Mouse (Mus musculus): ENCODE data around the gene She. TPM values are rescaled to one million over a fixed set of nuclear protein-coding genes. Genes with fewer than 3 reads are reported as not detected.

She gene
- polyA plus RNA-seq, 1 experiment from 2014 or later = 3.1 TPM

GRCm38 (mm10) chr3:89875781-89876180 is 44.6 kb downstream of the She start:
- H3K36me3 ChIP-seq (ENCODE audit: control insufficient read depth, insufficient read depth, low read length) = no peaks in the 10 kb centered on the region
- H3K4me2 ChIP-seq (ENCODE audit: low read depth, severe bottlenecking) = no peak overlapping the region
- 85% methylated on average over 8 of the region's 8 CpGs for WGBS
- H3K27me3 ChIP-seq (ENCODE audit: control insufficient read depth, insufficient read depth, low read length) = no peaks in the 10 kb centered on the region
- no peaks in the 10 kb centered on the region for H3K9me3 ChIP-seq (ENCODE audit: control insufficient read depth, low read length)
- no peak overlapping the region for H3K9ac ChIP-seq (ENCODE audit: low read length)
- no peak for ATAC-seq (ENCODE audit: insufficient number of reproducible peaks, low FRiP score, low TSS enrichment, low read depth)
- H3K4me3 ChIP-seq (ENCODE audit: low read depth, low read length) = no peak overlapping the region
- no peaks in the 10 kb centered on the region for H3K4me1 ChIP-seq (ENCODE audit: control insufficient read depth, insufficient read depth, low read length)
- no peak for DNase-seq (ENCODE audit: low spot score)
- no peak overlapping the region for H3K27ac ChIP-seq (replicated peaks; ENCODE audit: low read depth, low read length)

- WGBS = 83% methylated on average over 4 of the region's 4 CpGs
Observed at GRCm38 (mm10) chr3:89876469-89876868, 45.3 kb downstream of the She start.

GRCm38 (mm10) chr3:89877129-89877528 is 46.0 kb downstream of the She start:
- WGBS = 86% methylated on average over 8 of the region's 8 CpGs

More at GRCm38 (mm10) chr3:89876469-89876868, 45.3 kb downstream of the She start:
- no peak overlapping the region for H3K4me2 ChIP-seq (ENCODE audit: low read depth, severe bottlenecking)
- DNase-seq (ENCODE audit: low spot score) (no peak), ATAC-seq (ENCODE audit: insufficient number of reproducible peaks, low FRiP score, low TSS enrichment, low read depth) (no peak)
- H3K27ac ChIP-seq (replicated peaks; ENCODE audit: low read depth, low read length) = no peak overlapping the region
- no peaks in the 10 kb centered on the region for H3K36me3 ChIP-seq (ENCODE audit: control insufficient read depth, insufficient read depth, low read length)
- H3K27me3 ChIP-seq (ENCODE audit: control insufficient read depth, insufficient read depth, low read length) = no peaks in the 10 kb centered on the region
- no peaks in the 10 kb centered on the region for H3K4me1 ChIP-seq (ENCODE audit: control insufficient read depth, insufficient read depth, low read length)
- no peak overlapping the region for H3K9ac ChIP-seq (ENCODE audit: low read length)
- no peak overlapping the region for H3K4me3 ChIP-seq (ENCODE audit: low read depth, low read length)
- no peaks in the 10 kb centered on the region for H3K9me3 ChIP-seq (ENCODE audit: control insufficient read depth, low read length)

GRCm38 (mm10) chr3:89878456-89878855 is 47.3 kb downstream of the She start:
- WGBS = 58% methylated on average over 3 of the region's 3 CpGs
- H3K9me3 ChIP-seq (ENCODE audit: control insufficient read depth, low read length) = no peaks in the 10 kb centered on the region
- no peaks in the 10 kb centered on the region for H3K27me3 ChIP-seq (ENCODE audit: control insufficient read depth, insufficient read depth, low read length)
- no peaks in the 10 kb centered on the region for H3K36me3 ChIP-seq (ENCODE audit: control insufficient read depth, insufficient read depth, low read length)
- no peak overlapping the region for H3K4me2 ChIP-seq (ENCODE audit: low read depth, severe bottlenecking)
- no peaks in the 10 kb centered on the region for H3K4me1 ChIP-seq (ENCODE audit: control insufficient read depth, insufficient read depth, low read length)
- H3K9ac ChIP-seq (ENCODE audit: low read length) = no peak overlapping the region
- DNase-seq (ENCODE audit: low spot score) = no peak
- ATAC-seq (ENCODE audit: insufficient number of reproducible peaks, low FRiP score, low TSS enrichment, low read depth) = no peak
- no peak overlapping the region for H3K27ac ChIP-seq (replicated peaks; ENCODE audit: low read depth, low read length)
- H3K4me3 ChIP-seq (ENCODE audit: low read depth, low read length) = no peak overlapping the region

More at GRCm38 (mm10) chr3:89877129-89877528, 46.0 kb downstream of the She start:
- ATAC-seq (ENCODE audit: insufficient number of reproducible peaks, low FRiP score, low TSS enrichment, low read depth) (no peak), DNase-seq (ENCODE audit: low spot score) (no peak)
- H3K4me1 ChIP-seq (ENCODE audit: control insufficient read depth, insufficient read depth, low read length) = no peaks in the 10 kb centered on the region
- no peak overlapping the region for H3K4me2 ChIP-seq (ENCODE audit: low read depth, severe bottlenecking)
- H3K4me3 ChIP-seq (ENCODE audit: low read depth, low read length) = no peak overlapping the region
- no peaks in the 10 kb centered on the region for H3K9me3 ChIP-seq (ENCODE audit: control insufficient read depth, low read length)
- no peak overlapping the region for H3K9ac ChIP-seq (ENCODE audit: low read length)
- no peak overlapping the region for H3K27ac ChIP-seq (replicated peaks; ENCODE audit: low read depth, low read length)
- H3K27me3 ChIP-seq (ENCODE audit: control insufficient read depth, insufficient read depth, low read length) = no peaks in the 10 kb centered on the region
- H3K36me3 ChIP-seq (ENCODE audit: control insufficient read depth, insufficient read depth, low read length) = no peaks in the 10 kb centered on the region

GRCm38 (mm10) chr3:89879326-89879725 is 48.2 kb downstream of the She start:
- Histone ChIP-seq H3K4me1 (ENCODE audit: control insufficient read depth, insufficient read depth, low read length) (no peaks in the 10 kb centered on the region), H3K4me3 (ENCODE audit: low read depth, low read length) (no peak overlapping the region), H3K4me2 (ENCODE audit: low read depth, severe bottlenecking) (no peak overlapping the region), H3K9ac (ENCODE audit: low read length) (no peak overlapping the region), H3K27ac (replicated peaks; ENCODE audit: low read depth, low read length) (no peak overlapping the region), H3K36me3 (ENCODE audit: control insufficient read depth, insufficient read depth, low read length) (no peaks in the 10 kb centered on the region), H3K27me3 (ENCODE audit: control insufficient read depth, insufficient read depth, low read length) (no peaks in the 10 kb centered on the region), H3K9me3 (ENCODE audit: control insufficient read depth, low read length) (no peaks in the 10 kb centered on the region)
- no peak for ATAC-seq (ENCODE audit: insufficient number of reproducible peaks, low FRiP score, low TSS enrichment, low read depth)
- WGBS = 69% methylated on average over 3 of the region's 3 CpGs
- DNase-seq (ENCODE audit: low spot score) = no peak

GRCm38 (mm10) chr3:89880036-89880851 is 49.1 kb downstream of the She start:
- no peaks in the 10 kb centered on the region for H3K36me3 ChIP-seq (ENCODE audit: control insufficient read depth, insufficient read depth, low read length)
- ATAC-seq (ENCODE audit: insufficient number of reproducible peaks, low FRiP score, low TSS enrichment, low read depth) = no peak
- H3K4me3 ChIP-seq (ENCODE audit: low read depth, low read length) = no peak overlapping the region
- H3K4me2 ChIP-seq (ENCODE audit: low read depth, severe bottlenecking) = no peak overlapping the region
- H3K9me3 ChIP-seq (ENCODE audit: control insufficient read depth, low read length) = no peaks in the 10 kb centered on the region
- no peak overlapping the region for H3K9ac ChIP-seq (ENCODE audit: low read length)
- no peaks in the 10 kb centered on the region for H3K4me1 ChIP-seq (ENCODE audit: control insufficient read depth, insufficient read depth, low read length)
- H3K27me3 ChIP-seq (ENCODE audit: control insufficient read depth, insufficient read depth, low read length) = no peaks in the 10 kb centered on the region
- no peak for DNase-seq (ENCODE audit: low spot score)
- no peak overlapping the region for H3K27ac ChIP-seq (replicated peaks; ENCODE audit: low read depth, low read length)
- WGBS = 77% methylated on average over 5 of the region's 5 CpGs

- 75% methylated on average over 8 of the region's 8 CpGs for WGBS
- DNase-seq (ENCODE audit: low spot score) = no peak
- Histone ChIP-seq H3K9me3 (ENCODE audit: control insufficient read depth, low read length) (no peaks in the 10 kb centered on the region), H3K27ac (replicated peaks; ENCODE audit: low read depth, low read length) (no peak overlapping the region), H3K36me3 (ENCODE audit: control insufficient read depth, insufficient read depth, low read length) (no peaks in the 10 kb centered on the region), H3K9ac (ENCODE audit: low read length) (no peak overlapping the region), H3K4me2 (ENCODE audit: low read depth, severe bottlenecking) (no peak overlapping the region), H3K4me3 (ENCODE audit: low read depth, low read length) (no peak overlapping the region), H3K27me3 (ENCODE audit: control insufficient read depth, insufficient read depth, low read length) (no peaks in the 10 kb centered on the region), H3K4me1 (ENCODE audit: control insufficient read depth, insufficient read depth, low read length) (no peaks in the 10 kb centered on the region)
- no peak for ATAC-seq (ENCODE audit: insufficient number of reproducible peaks, low FRiP score, low TSS enrichment, low read depth)
Observed at GRCm38 (mm10) chr3:89882556-89883181, 51.5 kb downstream of the She start.

GRCm38 (mm10) chr3:89883582-89884041 is 52.4 kb downstream of the She start:
- H3K36me3 ChIP-seq (ENCODE audit: control insufficient read depth, insufficient read depth, low read length) = no peaks in the 10 kb centered on the region
- H3K4me1 ChIP-seq (ENCODE audit: control insufficient read depth, insufficient read depth, low read length) = no peaks in the 10 kb centered on the region
- WGBS = 83% methylated on average over 4 of the region's 4 CpGs
- DNase-seq (ENCODE audit: low spot score) = no peak
- H3K27ac ChIP-seq (replicated peaks; ENCODE audit: low read depth, low read length) = no peak overlapping the region
- no peak overlapping the region for H3K4me2 ChIP-seq (ENCODE audit: low read depth, severe bottlenecking)
- no peaks in the 10 kb centered on the region for H3K9me3 ChIP-seq (ENCODE audit: control insufficient read depth, low read length)
- no peak overlapping the region for H3K4me3 ChIP-seq (ENCODE audit: low read depth, low read length)
- H3K9ac ChIP-seq (ENCODE audit: low read length) = no peak overlapping the region
- no peaks in the 10 kb centered on the region for H3K27me3 ChIP-seq (ENCODE audit: control insufficient read depth, insufficient read depth, low read length)
- no peak for ATAC-seq (ENCODE audit: insufficient number of reproducible peaks, low FRiP score, low TSS enrichment, low read depth)
